In the genomic region with DNA sequence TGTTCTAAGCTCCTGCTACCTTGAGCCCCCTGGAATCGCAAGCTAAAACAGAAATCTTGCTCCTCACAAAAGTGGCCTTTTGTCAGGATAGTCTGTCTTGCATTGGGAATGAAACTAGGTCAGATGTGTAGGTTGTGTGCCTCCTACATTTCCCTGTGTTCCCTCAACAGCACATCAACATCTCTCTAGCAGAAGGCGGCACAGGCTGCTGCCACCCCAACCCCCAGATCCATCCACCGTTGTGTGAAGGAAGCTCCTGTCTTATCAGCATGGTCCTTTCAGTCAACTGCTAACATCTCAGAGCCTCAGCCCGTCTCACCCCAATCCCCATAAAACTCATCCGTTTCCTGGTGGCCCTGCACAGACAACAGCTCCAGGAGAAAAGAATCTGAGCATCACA, we compare ENCODE assay signal across 26 mouse cellular contexts.
A peak's percentile ranks its signal among the peaks of the same experiment; 100 is the strongest.
DNase-seq lines count a peak whose midpoint lies in the region; ATAC-seq lines count a peak whose summit lies in the region.
"Had no signal": no experiment of that assay in that cellular context is flagged by ENCODE, and none has a peak within 500 bp of the region (broad histone marks: within the 10 kb centered on the region; RNA-seq: fewer than 3 reads in every experiment).

No protein-coding gene starts in this region.

- no peak overlapping the region for H3K4me3 ChIP-seq in liver, embryonic 12.5 days
- H3K4me3 ChIP-seq: embryonic facial prominence, embryonic 10.5 days; embryonic facial prominence, embryonic 13.5 days; erythroblast, embryonic 14.5 days; forebrain, embryonic 12.5 days; forebrain, embryonic 15.5 days; gastrocnemius, adult 2 months; hindbrain, embryonic 12.5 days; hindbrain, embryonic 15.5 days had no signal

- peak; percentile 13 for DNase-seq in layer of hippocampus, adult 11-12 months (ENCODE audit: low spot score)
- DNase-seq in layer of hippocampus, adult 9-10 months (ENCODE audit: low spot score): no peak
- DNase-seq in layer of hippocampus, adult 9-11 months: peak; percentile 38
- no peak for DNase-seq in layer of hippocampus, postnatal 10 days (ENCODE audit: low spot score in 2 of 2)
- peak; percentile 33 for DNase-seq in brain, adult 2 months (ENCODE audit: low read depth, low spot score)
- DNase-seq in layer of hippocampus, postnatal 36 days: peak; percentile 5 to 14
- DNase-seq: adrenal gland, adult 2 months; adrenal gland, postnatal 14 days; cerebellum, adult 11-12 months; cerebellum, adult 8-10 months; cerebellum, postnatal 10 days; cerebellum, postnatal 36 days; embryo, embryonic 11 days; gastrocnemius, adult 2 months; gastrocnemius, postnatal 14 days; heart, adult 11 months had no signal

- peaks cover 23% of the 10 kb centered on the region for H3K4me1 ChIP-seq in liver, embryonic 12.5 days
- H3K4me1 ChIP-seq: forebrain, embryonic 15.5 days had no signal

- no peaks in the 10 kb centered on the region for H3K27me3 ChIP-seq in liver, embryonic 12.5 days (replicated peaks)
- H3K27me3 ChIP-seq: embryonic facial prominence, embryonic 13.5 days; forebrain, embryonic 15.5 days; hindbrain, embryonic 12.5 days; hindbrain, embryonic 15.5 days had no signal

- H3K9ac ChIP-seq in liver, embryonic 12.5 days: no peak overlapping the region
- H3K9ac ChIP-seq: embryonic facial prominence, embryonic 13.5 days; forebrain, embryonic 12.5 days; forebrain, embryonic 15.5 days; hindbrain, embryonic 12.5 days; hindbrain, embryonic 15.5 days had no signal

- 34% methylated on average over 5 of the region's 5 CpGs for WGBS in liver, embryonic 12.5 days (ENCODE audit: insufficient replicate concordance)

- H3K27ac ChIP-seq in liver, embryonic 12.5 days: no peak overlapping the region
- H3K27ac ChIP-seq: embryonic facial prominence, embryonic 10.5 days; embryonic facial prominence, embryonic 13.5 days; forebrain, embryonic 12.5 days; forebrain, embryonic 15.5 days; gastrocnemius, adult 2 months; hindbrain, embryonic 12.5 days; hindbrain, embryonic 15.5 days had no signal

- no peaks in the 10 kb centered on the region for H3K36me3 ChIP-seq in liver, embryonic 12.5 days
- H3K36me3 ChIP-seq: embryonic facial prominence, embryonic 10.5 days; embryonic facial prominence, embryonic 13.5 days; forebrain, embryonic 12.5 days; forebrain, embryonic 15.5 days; hindbrain, embryonic 12.5 days; hindbrain, embryonic 15.5 days had no signal

- H3K9me3 ChIP-seq in liver, embryonic 12.5 days (replicated peaks): no peaks in the 10 kb centered on the region
- H3K9me3 ChIP-seq: embryonic facial prominence, embryonic 13.5 days; forebrain, embryonic 12.5 days; forebrain, embryonic 15.5 days; hindbrain, embryonic 15.5 days had no signal

- ATAC-seq in liver, embryonic 12.5 days: no peak
- ATAC-seq: CD4-positive, CD25-positive, alpha-beta regulatory T cell, adult 4 months; forebrain, embryonic 15.5 days had no signal

- H3K4me2 ChIP-seq in liver, embryonic 12.5 days: no peak overlapping the region
- H3K4me2 ChIP-seq: embryonic facial prominence, embryonic 13.5 days; forebrain, embryonic 12.5 days; forebrain, embryonic 15.5 days; heart, embryonic 11.5 days; hindbrain, embryonic 12.5 days; hindbrain, embryonic 15.5 days had no signal

Comparison
In these comparisons a context has a peak if more than half of its experiments do, and no peak if none do; other contexts are left out.
1. DNase-seq: peak in layer of hippocampus, adult 11-12 months (single experiment), layer of hippocampus, adult 9-11 months (single experiment), brain, adult 2 months (single experiment) and layer of hippocampus, postnatal 36 days (2 of 2); none in layer of hippocampus, adult 9-10 months (single experiment) and layer of hippocampus, postnatal 10 days (0 of 2).